Comparison of ENCODE assay signal across 8 mouse cellular contexts in the genomic region with DNA sequence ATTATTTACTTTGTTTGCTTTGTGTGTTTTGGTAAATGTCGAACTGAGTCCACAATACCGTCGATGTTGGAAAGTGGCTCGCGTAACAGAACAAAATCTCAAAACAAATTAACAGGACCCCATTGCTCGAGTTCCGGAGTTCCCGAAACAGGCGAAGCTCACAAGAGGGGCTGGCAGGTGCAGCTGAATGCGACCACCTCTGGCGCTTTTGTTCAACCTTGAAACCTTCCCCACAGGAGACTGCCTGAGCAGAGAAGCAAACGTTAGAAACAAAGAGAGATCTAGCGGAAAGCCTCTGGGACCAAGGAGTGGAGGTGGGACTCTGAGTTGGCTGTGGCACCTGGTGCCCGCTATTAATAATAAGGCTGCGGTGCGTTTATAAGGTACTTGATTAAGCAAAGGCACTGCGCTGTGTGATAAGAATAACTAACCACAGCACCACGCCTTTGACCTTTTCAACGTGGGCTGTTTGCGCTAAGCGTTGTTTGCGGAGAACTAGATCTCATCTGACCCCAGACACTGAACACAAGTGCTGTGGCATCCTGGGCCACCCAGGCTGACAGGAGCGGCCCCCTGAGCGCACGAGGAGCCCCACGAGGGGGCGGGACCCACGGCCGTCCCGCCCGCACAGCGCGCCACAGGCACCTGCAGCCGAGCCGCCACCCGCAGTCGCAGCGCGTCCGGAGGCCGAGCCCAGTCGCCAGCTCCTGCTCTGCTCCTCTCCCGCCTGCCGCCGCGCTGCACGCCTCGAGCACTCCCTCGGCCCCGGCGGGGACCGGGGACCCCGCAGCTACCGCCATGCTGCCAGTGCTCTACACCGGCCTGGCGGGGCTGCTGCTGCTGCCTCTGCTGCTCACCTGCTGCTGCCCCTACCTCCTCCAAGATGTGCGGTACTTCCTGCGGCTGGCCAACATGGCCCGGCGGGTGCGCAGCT. TPM values are rescaled to one million over a fixed set of nuclear protein-coding genes. Genes with fewer than 3 reads are reported as not detected.
DNase-seq lines count a peak whose midpoint lies in the region; ATAC-seq and TF ChIP-seq lines count a peak whose summit lies in the region.

Slc27a2 (plus strand) TSS at position 51 of the 934 bp plus-strand sequence.

- peak within 1 kb of the TSS; percentile 71 for H3K9ac ChIP-seq in heart, embryonic 16.5 days (ENCODE audit: low read length)
- peak within 1 kb of the TSS; percentile 79 for H3K9ac ChIP-seq in liver, postnatal 0 days (replicated peaks)
- peak within 1 kb of the TSS; percentile 69 for H3K9ac ChIP-seq in neural tube, embryonic 14.5 days (replicated peaks; ENCODE audit: low read depth, low read length)

- peaks cover 7% of the 10 kb centered on the region for H3K4me1 ChIP-seq in heart, embryonic 16.5 days (ENCODE audit: control insufficient read depth, insufficient read depth, low read length)
- peaks cover 8% of the 10 kb centered on the region; the same call in 1 of the 2 replicates for H3K4me1 ChIP-seq in liver, postnatal 0 days (ENCODE audit: insufficient read depth)
- H3K4me1 ChIP-seq in neural tube, embryonic 14.5 days (ENCODE audit: control insufficient read depth, insufficient read depth, low read length): peaks cover 9% of the 10 kb centered on the region; the same call in 1 of the 2 replicates

- TF ChIP-seq EP300 in liver, postnatal 0 days (IDR thresholded peaks at IDR 0.05; ENCODE audit: low read depth): no peak

- DNase-seq in layer of hippocampus, adult 18-20 months (ENCODE audit: low spot score in 2 of 2): peak; percentile 25 to 27
- DNase-seq in layer of hippocampus, adult 9-11 months: no peak
- DNase-seq in kidney, postnatal 25 days: peak; percentile 73 to 93
- peak; percentile 83 for DNase-seq in liver, postnatal 0 days

- H3K4me2 ChIP-seq in heart, embryonic 16.5 days (ENCODE audit: low read depth, low read length): peak within 1 kb of the TSS; percentile 98
- H3K4me2 ChIP-seq in liver, postnatal 0 days (ENCODE audit: low read depth, low read length): peak within 1 kb of the TSS; percentile 71
- H3K4me2 ChIP-seq in neural tube, embryonic 14.5 days (ENCODE audit: low read depth, low read length): peak within 1 kb of the TSS; percentile 96

- H3K27ac ChIP-seq in heart, embryonic 16.5 days (ENCODE audit: low read length): no peak within 1 kb of the TSS
- peak within 1 kb of the TSS; percentile 95 for H3K27ac ChIP-seq in liver, postnatal 0 days (ENCODE audit: low read depth)
- peak within 1 kb of the TSS; percentile 34; the same call in 1 of the 2 replicates for H3K27ac ChIP-seq in neural tube, embryonic 14.5 days (ENCODE audit: low read depth, low read length)

- WGBS in heart, embryonic 16.5 days: 3% methylated on average over 61 of the region's 61 CpGs
- 3% methylated on average over 60 of the region's 61 CpGs for WGBS in liver, postnatal 0 days (ENCODE audit: insufficient replicate concordance)
- under 1% methylated on average over 61 of the region's 61 CpGs for WGBS in neural tube, embryonic 14.5 days

- peaks cover 32% of the 10 kb centered on the region for H3K27me3 ChIP-seq in heart, embryonic 16.5 days (ENCODE audit: control insufficient read depth, insufficient read depth, low read length)
- peaks cover 12% of the 10 kb centered on the region; the same call in 1 of the 2 replicates for H3K27me3 ChIP-seq in liver, postnatal 0 days (ENCODE audit: insufficient read depth, low read length)
- peaks cover 18% of the 10 kb centered on the region for H3K27me3 ChIP-seq in neural tube, embryonic 14.5 days (ENCODE audit: control insufficient read depth, insufficient read depth, low read length)

- ATAC-seq in common myeloid progenitor, adult 5-6 weeks (replicated peaks; ENCODE audit: low read depth, poor library complexity, severe bottlenecking): peak; percentile 51
- ATAC-seq in heart, embryonic 16.5 days (replicated peaks; ENCODE audit: extremely low read depth, insufficient read depth, low FRiP score): peak; percentile 49
- ATAC-seq in liver, postnatal 0 days: peak; percentile 87
- peak; percentile 87 for ATAC-seq in neural tube, embryonic 14.5 days (ENCODE audit: low read depth)
- ATAC-seq in inflammation-experienced regulatory T-cells, adult 6 months: no peak

- H3K9me3 ChIP-seq in heart, embryonic 16.5 days (replicated peaks; ENCODE audit: control insufficient read depth, low read length): no peaks in the 10 kb centered on the region
- H3K9me3 ChIP-seq in liver, postnatal 0 days (ENCODE audit: low read length): no peaks in the 10 kb centered on the region
- H3K9me3 ChIP-seq in neural tube, embryonic 14.5 days (ENCODE audit: control insufficient read depth, low read length): no peaks in the 10 kb centered on the region

- H3K36me3 ChIP-seq in heart, embryonic 16.5 days (ENCODE audit: control insufficient read depth, insufficient read depth): no peaks in the 10 kb centered on the region
- no peaks in the 10 kb centered on the region for H3K36me3 ChIP-seq in liver, postnatal 0 days (replicated peaks; ENCODE audit: insufficient read depth, low read length)
- no peaks in the 10 kb centered on the region for H3K36me3 ChIP-seq in neural tube, embryonic 14.5 days (ENCODE audit: control insufficient read depth, insufficient read depth, low read length)

- TF ChIP-seq CTCF in liver, postnatal 0 days (IDR thresholded peaks at IDR 0.05; ENCODE audit: low read depth): no peak

- H3K4me3 ChIP-seq in heart, embryonic 16.5 days (ENCODE audit: low read length): peak within 1 kb of the TSS; percentile 63
- H3K4me3 ChIP-seq in liver, postnatal 0 days (ENCODE audit: low read depth, low read length): peak within 1 kb of the TSS; percentile 60
- peak within 1 kb of the TSS; percentile 65 for H3K4me3 ChIP-seq in neural tube, embryonic 14.5 days (ENCODE audit: low read depth, low read length)

RNA-seq across cellular contexts. Expression of gene Slc27a2, which starts in this region (rescaled TPM):
- total RNA-seq in layer of hippocampus, adult 18-20 months (2021): 10 to 100 TPM; 13.9 to 14.2 TPM
- total RNA-seq in common myeloid progenitor, adult 5-6 weeks (2017): 0.55 and 0.68 TPM in 2 replicates
- polyA plus RNA-seq in heart, embryonic 16.5 days (2015; fragmentation: Nextera tagmentation; extraction: Ambion mirVana): 0.66 and 0.80 TPM in 2 replicates
- polyA plus RNA-seq in liver, postnatal 0 days (2015; fragmentation: Nextera tagmentation; extraction: Ambion mirVana): 1,036 and 1,041 TPM in 2 replicates
- 10.5 and 12.1 TPM in 2 replicates for polyA plus RNA-seq in neural tube, embryonic 14.5 days (2014; fragmentation: Nextera tagmentation; extraction: Ambion mirVana)
- polyA plus RNA-seq in inflammation-experienced regulatory T-cells, adult 6 months (2017; shearing (Covaris generic)): not detected

Comparison
In these comparisons a context has a peak if more than half of its experiments do, and no peak if none do; other contexts are left out.
1. RNA of gene Slc27a2 (polyA plus RNA-seq): 1,036 to 1,041 TPM in liver, postnatal 0 days; 10.5 to 12.1 TPM in neural tube, embryonic 14.5 days, 0.66 to 0.80 TPM in heart, embryonic 16.5 days and not detected in inflammation-experienced regulatory T-cells, adult 6 months; every median in the first group is over 10 times any median in the second.
2. Peak in ATAC-seq in common myeloid progenitor, adult 5-6 weeks; RNA of the gene not detected or under 1 TPM.
3. Peak in ATAC-seq, H3K4me3 ChIP-seq, H3K9ac ChIP-seq and H3K4me2 ChIP-seq in heart, embryonic 16.5 days; RNA of the gene not detected or under 1 TPM.
4. Peak in every context shown above with its lines, with median percentiles within 50 percentile points of each other: H3K4me2 ChIP-seq, H3K4me3 ChIP-seq and H3K9ac ChIP-seq.